Mouse (Mus musculus) C2C12 (cell line): Measurements from ENCODE around the gene Sirt2.

Experiments
- CTCF ChIP-seq: IDR thresholded peaks from one replicate; pipeline ENCODE4 v1.5.1; 2011; ENCODE audit not compliant: control insufficient read depth, insufficient read depth, insufficient read length
- FOSL1 ChIP-seq: IDR thresholded peaks from one replicate; pipeline ENCODE4 v1.8.0; 2011; ENCODE audit warnings: mild to moderate bottlenecking, low read length; ENCODE audit not compliant: poor library complexity, insufficient read depth, severe bottlenecking

DNA sequence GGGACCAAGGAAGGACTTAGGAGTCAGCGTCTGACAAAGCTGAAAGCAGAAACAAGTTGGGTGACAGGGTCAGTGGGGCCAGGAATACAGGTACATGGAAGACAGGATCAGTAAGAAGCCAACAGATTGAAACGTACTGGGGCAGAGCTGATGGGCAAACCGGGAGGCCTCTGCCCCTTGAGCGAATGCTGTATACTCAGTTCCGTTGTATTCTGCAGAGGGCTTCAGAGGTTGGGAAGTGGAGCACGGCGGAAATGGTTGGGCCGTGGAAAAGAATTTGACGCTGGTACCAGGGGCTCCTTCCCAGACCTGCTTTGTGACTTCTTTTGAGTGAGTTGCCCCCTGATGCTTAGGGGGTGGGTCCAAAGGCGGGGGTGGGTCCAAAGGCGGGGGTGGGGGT lies 33.3 kb upstream of the Sirt2 start:
- TF ChIP-seq CTCF (no peak), FOSL1 (no peak)
